Mouse (Mus musculus) embryo, embryonic 11 days (tissue): ENCODE data around the gene Rangrf.
"Not testable (repeated sequence)": the region's sequence is repeated elsewhere in the genome, so short reads cannot be mapped to it uniquely, and the experiment has no call there.

ENCODE experiments used
- DNase-seq: peaks from one replicate; pipeline ENCODE4 v3.0.0-alpha.2; 2015

The Rangrf gene

GRCm38 (mm10) chr11:68975085-68975484 is at the start of gene Rangrf:
Gene Rangrf (minus strand): TSS chr11:68975185.
- DNase-seq, result no peak

GRCm38 (mm10) chr11:69020691-69021090 is 45.7 kb upstream of the Rangrf start:
- no peak for DNase-seq

GRCm38 (mm10) chr11:69016755-69017154 is 41.8 kb upstream of the Rangrf start:
- DNase-seq, result no peak

- peak; percentile 97 for DNase-seq
Measured at GRCm38 (mm10) chr11:69015644-69016441, 40.9 kb upstream of the Rangrf start, which contains the start of gene Ctc1. Gene Ctc1 (plus strand): TSS chr11:69015911.

- DNase-seq, result peak; percentile 92
Measured at GRCm38 (mm10) chr11:69012071-69012601, 37.2 kb upstream of the Rangrf start.

- not testable (repeated sequence) for DNase-seq
Measured at GRCm38 (mm10) chr11:69011445-69011844, 36.5 kb upstream of the Rangrf start.

GRCm38 (mm10) chr11:69010400-69011323 is 35.7 kb upstream of the Rangrf start:
- DNase-seq, result no peak

- no peak for DNase-seq
Measured at GRCm38 (mm10) chr11:69009508-69009907, 34.5 kb upstream of the Rangrf start.

GRCm38 (mm10) chr11:69008182-69009121 is 33.5 kb upstream of the Rangrf start, which contains the start of gene Pfas:
Gene Pfas (minus strand): TSS chr11:69008460.
- DNase-seq, result peak; percentile 99

- DNase-seq, result not testable (repeated sequence)
Measured at GRCm38 (mm10) chr11:69006575-69006974, 31.6 kb upstream of the Rangrf start.

- no peak for DNase-seq
Measured at GRCm38 (mm10) chr11:69005193-69005592, 30.2 kb upstream of the Rangrf start.

- no peak for DNase-seq
Measured at GRCm38 (mm10) chr11:69003592-69003991, 28.6 kb upstream of the Rangrf start.

- not testable (repeated sequence) for DNase-seq
Measured at GRCm38 (mm10) chr11:69002782-69003181, 27.8 kb upstream of the Rangrf start.

GRCm38 (mm10) chr11:68997080-68997479 is 22.1 kb upstream of the Rangrf start:
- DNase-seq, result no peak

GRCm38 (mm10) chr11:68994377-68994776 is 19.4 kb upstream of the Rangrf start:
- DNase-seq, result no peak

GRCm38 (mm10) chr11:68993122-68993521 is 18.1 kb upstream of the Rangrf start:
- DNase-seq, result no peak

GRCm38 (mm10) chr11:68988341-68988740 is 13.4 kb upstream of the Rangrf start:
- DNase-seq, result no peak

GRCm38 (mm10) chr11:68987365-68987882 is 12.4 kb upstream of the Rangrf start:
- DNase-seq, result no peak

- DNase-seq, result peak; percentile 82
Measured at GRCm38 (mm10) chr11:68982639-68983369, 7.8 kb upstream of the Rangrf start.

- DNase-seq, result no peak
Measured at GRCm38 (mm10) chr11:68980919-68981318, 5.9 kb upstream of the Rangrf start.

GRCm38 (mm10) chr11:68979320-68979733 is 4.3 kb upstream of the Rangrf start:
- DNase-seq, result no peak
